Mouse (Mus musculus): ENCODE measurements around the gene Hps4.

Gene Hps4

GRCm38 (mm10) chr5:112324637-112325545 lies 18.0 kb upstream of the Hps4 start:
- DNase-seq (ENCODE audit: low read depth) = no peak

GRCm38 (mm10) chr5:112325546-112326445 lies 17.1 kb upstream of the Hps4 start, which contains the start of gene Tfip11:
Tfip11 (plus strand) TSS chr5:112326358.
- peak; percentile 80 for DNase-seq (ENCODE audit: low read depth)

GRCm38 (mm10) chr5:112326446-112327009 lies 16.4 kb upstream of the Hps4 start:
- no peak for DNase-seq (ENCODE audit: low read depth)

GRCm38 (mm10) chr5:112327854-112328253 lies 15.0 kb upstream of the Hps4 start:
- no peak for DNase-seq (ENCODE audit: low read depth)

GRCm38 (mm10) chr5:112329805-112330564 lies 12.9 kb upstream of the Hps4 start:
- DNase-seq (ENCODE audit: low read depth) = no peak

GRCm38 (mm10) chr5:112335473-112335872 lies 7.4 kb upstream of the Hps4 start:
- DNase-seq (ENCODE audit: low read depth) = no peak

GRCm38 (mm10) chr5:112337004-112337403 lies 5.9 kb upstream of the Hps4 start:
- no peak for DNase-seq (ENCODE audit: low read depth)

- no peak for DNase-seq (ENCODE audit: low read depth)
Observed at GRCm38 (mm10) chr5:112339215-112339614, 3.7 kb upstream of the Hps4 start.

GRCm38 (mm10) chr5:112343205-112343595 lies 317 bp downstream of the Hps4 start:
- no peak for DNase-seq (ENCODE audit: low read depth)

GRCm38 (mm10) chr5:112344092-112344960 lies 1.4 kb downstream of the Hps4 start:
- DNase-seq (ENCODE audit: low read depth) = no peak

GRCm38 (mm10) chr5:112346211-112346965 lies 3.5 kb downstream of the Hps4 start:
- no peak for DNase-seq (ENCODE audit: low read depth)

- DNase-seq (ENCODE audit: low read depth) = no peak
Observed at GRCm38 (mm10) chr5:112349169-112349568, 6.3 kb downstream of the Hps4 start.

GRCm38 (mm10) chr5:112355493-112355892 lies 12.6 kb downstream of the Hps4 start:
- DNase-seq (ENCODE audit: low read depth) = no peak

GRCm38 (mm10) chr5:112355910-112356309 lies 13.0 kb downstream of the Hps4 start, which contains the start of gene Gm6583:
Gm6583 (minus strand) TSS chr5:112356033.
- no peak for DNase-seq (ENCODE audit: low read depth)

GRCm38 (mm10) chr5:112356322-112356721 lies 13.4 kb downstream of the Hps4 start:
- DNase-seq (ENCODE audit: low read depth) = no peak

GRCm38 (mm10) chr5:112359520-112359919 lies 16.6 kb downstream of the Hps4 start:
- DNase-seq (ENCODE audit: low read depth) = no peak

GRCm38 (mm10) chr5:112360077-112360476 lies 17.2 kb downstream of the Hps4 start:
- no peak for DNase-seq (ENCODE audit: low read depth)

- DNase-seq (ENCODE audit: low read depth) = no peak
Observed at GRCm38 (mm10) chr5:112364184-112364797, 21.4 kb downstream of the Hps4 start.

GRCm38 (mm10) chr5:112366879-112367278 lies 24.0 kb downstream of the Hps4 start:
- DNase-seq (ENCODE audit: low read depth) = no peak
